Comparison of ENCODE assay signal across 8 mouse cellular contexts in genomic region chr4:49559915-49560772, GRCm38 (mm10). TPM values are rescaled to one million over a fixed set of nuclear protein-coding genes. Genes with fewer than 3 reads are reported as not detected.
DNase-seq lines count a peak whose midpoint lies in the region; ATAC-seq and TF ChIP-seq lines count a peak whose summit lies in the region.

No protein-coding gene starts in this region.

- H3K79me2 ChIP-seq in C2C12 (ENCODE audit: control insufficient read depth, insufficient read depth) = no peaks in the 10 kb centered on the region

- no peak overlapping the region for H3K27ac ChIP-seq in forebrain, embryonic 15.5 days (replicated peaks)
- no peak overlapping the region for H3K27ac ChIP-seq in hindbrain, embryonic 16.5 days (ENCODE audit: low read depth, low read length)
- no peak overlapping the region for H3K27ac ChIP-seq in neural tube, embryonic 15.5 days (replicated peaks)

- WGBS in forebrain, embryonic 15.5 days = 61% methylated on average over 20 of the region's 20 CpGs
- WGBS in hindbrain, embryonic 16.5 days = 64% methylated on average over 20 of the region's 20 CpGs
- WGBS in neural tube, embryonic 15.5 days = 71% methylated on average over 20 of the region's 20 CpGs

- DNase-seq in adrenal gland, adult 2 months = peak; percentile 63
- peak; percentile 18 for DNase-seq in layer of hippocampus, adult 9-11 months
- no peak for DNase-seq in MN1 (ENCODE audit: low spot score)
- DNase-seq in thymus, postnatal 0 days (ENCODE audit: low spot score) = no peak

- H3K36me3 ChIP-seq in C2C12 (ENCODE audit: control insufficient read depth, insufficient read depth) = no peaks in the 10 kb centered on the region
- H3K36me3 ChIP-seq in forebrain, embryonic 15.5 days = no peaks in the 10 kb centered on the region
- no peaks in the 10 kb centered on the region for H3K36me3 ChIP-seq in hindbrain, embryonic 16.5 days (ENCODE audit: control insufficient read depth, insufficient read depth, low read length)
- no peaks in the 10 kb centered on the region for H3K36me3 ChIP-seq in neural tube, embryonic 15.5 days

- peaks cover 11% of the 10 kb centered on the region for H3K4me1 ChIP-seq in forebrain, embryonic 15.5 days
- no peaks in the 10 kb centered on the region for H3K4me1 ChIP-seq in hindbrain, embryonic 16.5 days (ENCODE audit: control insufficient read depth, insufficient read depth, low read depth, low read length)
- H3K4me1 ChIP-seq in neural tube, embryonic 15.5 days = no peaks in the 10 kb centered on the region

- H3K4me3 ChIP-seq in C2C12 (ENCODE audit: insufficient read depth, poor library complexity, severe bottlenecking) = no peak overlapping the region
- H3K4me3 ChIP-seq in forebrain, embryonic 15.5 days = no peak overlapping the region
- no peak overlapping the region for H3K4me3 ChIP-seq in hindbrain, embryonic 16.5 days (ENCODE audit: low read length)
- H3K4me3 ChIP-seq in neural tube, embryonic 15.5 days (replicated peaks) = no peak overlapping the region

- H3K9ac ChIP-seq in forebrain, embryonic 15.5 days (replicated peaks) = no peak overlapping the region
- no peak overlapping the region for H3K9ac ChIP-seq in hindbrain, embryonic 16.5 days (ENCODE audit: low read depth, low read length)
- no peak overlapping the region for H3K9ac ChIP-seq in neural tube, embryonic 15.5 days (replicated peaks)

- peaks cover 5% of the 10 kb centered on the region for H3K27me3 ChIP-seq in C2C12 (ENCODE audit: control insufficient read depth, insufficient read depth, insufficient read length)
- no peaks in the 10 kb centered on the region for H3K27me3 ChIP-seq in forebrain, embryonic 15.5 days
- no peaks in the 10 kb centered on the region for H3K27me3 ChIP-seq in hindbrain, embryonic 16.5 days (replicated peaks; ENCODE audit: control insufficient read depth, insufficient read depth, low read length)
- no peaks in the 10 kb centered on the region for H3K27me3 ChIP-seq in neural tube, embryonic 15.5 days (replicated peaks)

- no peak overlapping the region for H3ac ChIP-seq in C2C12 (ENCODE audit: control insufficient read depth, insufficient read length, low read depth)

- H3K9me3 ChIP-seq in forebrain, embryonic 15.5 days = no peaks in the 10 kb centered on the region
- H3K9me3 ChIP-seq in hindbrain, embryonic 16.5 days (ENCODE audit: control insufficient read depth, low read length) = no peaks in the 10 kb centered on the region
- H3K9me3 ChIP-seq in neural tube, embryonic 15.5 days (replicated peaks) = no peaks in the 10 kb centered on the region

- ATAC-seq in forebrain, embryonic 15.5 days (replicated peaks) = peak; percentile 95
- ATAC-seq in hindbrain, embryonic 16.5 days = peak; percentile 94
- ATAC-seq in neural tube, embryonic 15.5 days (ENCODE audit: low FRiP score) = 0 out of 2 replicates have a peak, but pooled peaks have one; percentile 24

- H3K4me2 ChIP-seq in forebrain, embryonic 15.5 days (replicated peaks) = peak overlapping the region; percentile 24
- H3K4me2 ChIP-seq in hindbrain, embryonic 16.5 days (ENCODE audit: low read length) = peak overlapping the region; percentile 5; the same call in 1 of the 2 replicates
- no peak overlapping the region for H3K4me2 ChIP-seq in neural tube, embryonic 15.5 days

- TF ChIP-seq CTCF in C2C12 (IDR thresholded peaks at IDR 0.05; ENCODE audit: control insufficient read depth, insufficient read depth, insufficient read length) = no peak

- no peaks in the 10 kb centered on the region for H3K79me3 ChIP-seq in C2C12 (ENCODE audit: low read depth)

TF ChIP-seq in C2C12, 6 proteins besides CTCF, POLR2A, EP300 and RAD21:
- TF ChIP-seq CEBPB (IDR thresholded peaks at IDR 0.05; ENCODE audit: low read depth) (no peak), FOSL1 (IDR thresholded peaks at IDR 0.05; ENCODE audit: insufficient read depth, low read length, poor library complexity, severe bottlenecking) (no peak), MYOD1 (IDR thresholded peaks at IDR 0.05; ENCODE audit: control insufficient read depth, insufficient read length, low read depth) (peak; percentile 9), MYOG (IDR thresholded peaks at IDR 0.05; ENCODE audit: control insufficient read depth, extremely low read depth, insufficient read length) (no peak), MAX (IDR thresholded peaks at IDR 0.05) (no peak), USF1 (IDR thresholded peaks at IDR 0.05; ENCODE audit: low read depth) (no peak)

RNA-seq across cellular contexts. Expression of gene Aldob, which starts 10.8 kb away (rescaled TPM):
- not detected for polyA plus RNA-seq in C2C12 (2012; fragmentation: generic; extraction: Trizol)
- total RNA-seq in adrenal gland, adult 2 months (2021) = 1 to 10 TPM in 1 of 2 experiments, under 1 TPM in 1; 0.79 to 6.5 TPM
- 1.3 TPM in 1 of 2 replicates, not detected in the other for polyA plus RNA-seq in adrenal gland, adult 2 months (2012; rRNA removed)
- polyA plus RNA-seq in forebrain, embryonic 15.5 days (2015; fragmentation: Nextera tagmentation; extraction: Ambion mirVana) = 0.18 TPM in 2 replicates
- polyA plus RNA-seq in hindbrain, embryonic 16.5 days (2015; fragmentation: Nextera tagmentation; extraction: Ambion mirVana) = 0.26 and 0.60 TPM in 2 replicates
- 0.14 and 8.8 TPM in 2 replicates for polyA plus RNA-seq in neural tube, embryonic 15.5 days (2015; fragmentation: Nextera tagmentation; extraction: Ambion mirVana)
- 0.84 and 1.4 TPM in 2 replicates for polyA plus RNA-seq in thymus, postnatal 0 days (2015; fragmentation: Nextera tagmentation; extraction: Ambion mirVana)

RNA-seq across cellular contexts. Expression of gene Tmem246, which starts 37.5 kb away (rescaled TPM):
- polyA plus RNA-seq in C2C12 (2012; fragmentation: generic; extraction: Trizol) = 0.34 TPM
- 10 to 100 TPM in 1 of 2 experiments, 1 to 10 TPM in 1; 9.7 to 14.4 TPM for total RNA-seq in adrenal gland, adult 2 months (2021)
- 12.8 and 17.0 TPM in 2 replicates for polyA plus RNA-seq in adrenal gland, adult 2 months (2012; rRNA removed)
- polyA plus RNA-seq in forebrain, embryonic 15.5 days (2015; fragmentation: Nextera tagmentation; extraction: Ambion mirVana) = 49.9 and 55.8 TPM in 2 replicates
- 142 and 156 TPM in 2 replicates for polyA plus RNA-seq in hindbrain, embryonic 16.5 days (2015; fragmentation: Nextera tagmentation; extraction: Ambion mirVana)
- polyA plus RNA-seq in neural tube, embryonic 15.5 days (2015; fragmentation: Nextera tagmentation; extraction: Ambion mirVana) = 123 and 135 TPM in 2 replicates
- 4.0 and 4.4 TPM in 2 replicates for polyA plus RNA-seq in thymus, postnatal 0 days (2015; fragmentation: Nextera tagmentation; extraction: Ambion mirVana)

RNA-seq across cellular contexts. Expression of gene Zfp189, which starts 39.2 kb away (rescaled TPM):
- polyA plus RNA-seq in C2C12 (2012; fragmentation: generic; extraction: Trizol) = 1.1 TPM
- total RNA-seq in adrenal gland, adult 2 months (2021) = 1 to 10 TPM; 5.4 to 6.2 TPM
- polyA plus RNA-seq in adrenal gland, adult 2 months (2012; rRNA removed) = 0.51 and 0.59 TPM in 2 replicates
- polyA plus RNA-seq in forebrain, embryonic 15.5 days (2015; fragmentation: Nextera tagmentation; extraction: Ambion mirVana) = 13.5 and 14.9 TPM in 2 replicates
- polyA plus RNA-seq in hindbrain, embryonic 16.5 days (2015; fragmentation: Nextera tagmentation; extraction: Ambion mirVana) = 12.2 and 12.4 TPM in 2 replicates
- polyA plus RNA-seq in neural tube, embryonic 15.5 days (2015; fragmentation: Nextera tagmentation; extraction: Ambion mirVana) = 10.2 and 10.5 TPM in 2 replicates
- 5.7 and 5.9 TPM in 2 replicates for polyA plus RNA-seq in thymus, postnatal 0 days (2015; fragmentation: Nextera tagmentation; extraction: Ambion mirVana)

RNA-seq across cellular contexts. Expression of gene Mrpl50, which starts 39.3 kb away (rescaled TPM):
- polyA plus RNA-seq in C2C12 (2012; fragmentation: generic; extraction: Trizol) = 16.0 TPM
- total RNA-seq in adrenal gland, adult 2 months (2021) = 10 to 100 TPM; 42.9 to 48.5 TPM
- polyA plus RNA-seq in adrenal gland, adult 2 months (2012; rRNA removed) = 0.74 and 0.95 TPM in 2 replicates
- polyA plus RNA-seq in forebrain, embryonic 15.5 days (2015; fragmentation: Nextera tagmentation; extraction: Ambion mirVana) = 76.1 and 77.7 TPM in 2 replicates
- polyA plus RNA-seq in hindbrain, embryonic 16.5 days (2015; fragmentation: Nextera tagmentation; extraction: Ambion mirVana) = 74.3 and 76.5 TPM in 2 replicates
- polyA plus RNA-seq in neural tube, embryonic 15.5 days (2015; fragmentation: Nextera tagmentation; extraction: Ambion mirVana) = 75.7 and 78.1 TPM in 2 replicates
- 48.8 and 49.7 TPM in 2 replicates for polyA plus RNA-seq in thymus, postnatal 0 days (2015; fragmentation: Nextera tagmentation; extraction: Ambion mirVana)

RNA-seq across cellular contexts. Expression of gene Baat, which starts 53.8 kb away (rescaled TPM):
- 0.02 TPM for polyA plus RNA-seq in C2C12 (2012; fragmentation: generic; extraction: Trizol)
- total RNA-seq in adrenal gland, adult 2 months (2021) = under 1 TPM; 0.24 to 0.72 TPM
- polyA plus RNA-seq in adrenal gland, adult 2 months (2012; rRNA removed) = not detected in 2 replicates
- not detected in 2 replicates for polyA plus RNA-seq in forebrain, embryonic 15.5 days (2015; fragmentation: Nextera tagmentation; extraction: Ambion mirVana)
- not detected in 2 replicates for polyA plus RNA-seq in hindbrain, embryonic 16.5 days (2015; fragmentation: Nextera tagmentation; extraction: Ambion mirVana)
- polyA plus RNA-seq in neural tube, embryonic 15.5 days (2015; fragmentation: Nextera tagmentation; extraction: Ambion mirVana) = not detected in 2 replicates
- polyA plus RNA-seq in thymus, postnatal 0 days (2015; fragmentation: Nextera tagmentation; extraction: Ambion mirVana) = 0.10 TPM in 1 of 2 replicates, not detected in the other

Comparison
In these comparisons a context has a peak if more than half of its experiments do, and no peak if none do; other contexts are left out.
1. DNase-seq: peak in adrenal gland, adult 2 months (single experiment) and layer of hippocampus, adult 9-11 months (single experiment); none in MN1 (single experiment) and thymus, postnatal 0 days (single experiment).
2. ATAC-seq: peak in every context shown above with its lines; median percentile 95 in forebrain, embryonic 15.5 days; 94 in hindbrain, embryonic 16.5 days; 24 in neural tube, embryonic 15.5 days.